Mouse (Mus musculus) limb, embryonic 12.5 days (tissue): Measurements from ENCODE around the gene Nuak2. TPM values are rescaled to one million over a fixed set of nuclear protein-coding genes. Genes with fewer than 3 reads are reported as not detected.

Experiments used
- ATAC-seq: fragments of 200-750 bp; cut with Nextera tagmentation; 2 replicates; pipeline ENCODE4 v1.8.0; 2017; ENCODE audit warnings: low read depth, moderate TSS enrichment; ENCODE audit not compliant: insufficient number of reproducible peaks, insufficient read depth, low FRiP score, low TSS enrichment
- H3K27ac ChIP-seq: fragments of 300-500 bp; sonication (generic); 2 replicates; pipeline ENCODE4 v1.5.1; 2016; ENCODE audit warnings: mild to moderate bottlenecking, moderate library complexity
- H3K27me3 ChIP-seq: fragments of 300-500 bp; sonication (generic); 2 replicates; pipeline ENCODE4 v1.6.1; 2016; ENCODE audit warnings: mild to moderate bottlenecking, moderate library complexity
- H3K36me3 ChIP-seq: fragments of 300-500 bp; sonication (generic); 2 replicates; pipeline ENCODE4 v1.6.1; 2016; ENCODE audit warnings: mild to moderate bottlenecking, moderate library complexity
- H3K4me1 ChIP-seq: fragments of 300-500 bp; sonication (generic); replicated peaks from 2 replicates; pipeline ENCODE4 v1.6.1; 2016
- H3K4me2 ChIP-seq: fragments of 300-500 bp; sonication (generic); 2 replicates; pipeline ENCODE4 v1.6.1; 2016; ENCODE audit warnings: mild to moderate bottlenecking, moderate library complexity
- H3K4me3 ChIP-seq: fragments of 300-500 bp; sonication (generic); replicated peaks from 2 replicates; pipeline ENCODE4 v1.5.1; 2016; ENCODE audit warnings: mild to moderate bottlenecking
- H3K9ac ChIP-seq: fragments of 300-500 bp; sonication (generic); replicated peaks from 2 replicates; pipeline ENCODE4 v1.6.1; 2016; ENCODE audit warnings: mild to moderate bottlenecking, moderate library complexity
- H3K9me3 ChIP-seq: fragments of 300-500 bp; sonication (generic); 2 replicates; pipeline ENCODE4 v1.6.1; 2016; ENCODE audit warnings: mild to moderate bottlenecking, moderate library complexity
- WGBS: fragments of 180-500 bp; shearing (Covaris S2); methylation state at CpG from one replicate; pipeline ENCODE4 v1.1.7; 2016; 5-methylcytosine and 5-hydroxymethylcytosine counted together
- polyA plus RNA-seq: library from polyadenylated mRNA; unstranded; fragments of >200 nt; fragmentation: Nextera tagmentation; extraction: Ambion mirVana; gene quantifications from 2 replicates; pipeline ENCODE4 v1.2.1, GENCODE M21; 2016

Gene Nuak2
- polyA plus RNA-seq, 1 experiment from 2014 or later, result 0.63 TPM

DNA sequence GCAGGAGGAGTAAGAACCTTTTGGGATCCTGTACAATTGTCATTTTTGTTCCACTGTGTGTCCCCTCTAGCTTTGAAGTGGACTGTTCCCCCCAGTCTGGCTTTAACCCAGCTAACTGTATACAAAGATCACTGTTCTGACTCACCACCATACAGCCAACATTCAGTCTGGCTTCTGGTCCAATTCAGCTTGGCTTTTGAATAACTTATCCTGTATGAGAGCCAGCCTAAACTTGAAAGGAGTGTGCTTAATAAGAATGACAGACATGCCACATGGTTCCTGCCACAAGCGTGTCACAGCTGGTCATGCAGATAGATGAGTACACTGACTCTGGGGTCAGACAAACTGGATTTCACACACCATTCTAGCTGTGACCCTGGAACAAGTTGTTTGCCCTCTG, 29.2 kb upstream of the Nuak2 start:
- 80% methylated on average over 1 of the region's 1 CpGs for WGBS
- Histone ChIP-seq H3K4me2 (no peak overlapping the region), H3K27ac (no peak overlapping the region), H3K27me3 (peaks cover 5% of the 10 kb centered on the region; the same call in 1 of the 2 replicates), H3K4me3 (no peak overlapping the region), H3K4me1 (peaks cover 9% of the 10 kb centered on the region), H3K9me3 (no peaks in the 10 kb centered on the region), H3K36me3 (no peaks in the 10 kb centered on the region), H3K9ac (no peak overlapping the region)
- no peak for ATAC-seq

DNA sequence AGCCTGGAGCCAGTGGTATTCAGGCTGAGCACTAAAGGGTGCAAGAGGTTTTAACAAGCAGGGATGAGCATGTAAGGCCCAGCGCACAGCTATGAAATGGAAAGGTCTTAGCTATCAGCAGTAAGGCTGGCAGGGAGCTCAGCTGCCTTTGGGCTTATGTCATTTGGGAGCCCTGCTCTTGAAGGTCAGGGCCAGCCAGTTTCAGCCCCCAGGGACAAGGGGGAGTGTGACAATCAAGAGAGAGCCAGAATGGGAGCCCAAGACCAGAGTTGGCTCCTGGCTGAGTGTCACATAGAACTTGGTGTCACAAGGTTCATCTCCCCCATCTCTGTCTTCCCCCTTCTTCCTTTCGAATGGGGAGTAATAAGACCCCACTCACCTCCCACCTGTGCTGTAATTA, 28.5 kb upstream of the Nuak2 start:
- Histone ChIP-seq H3K27me3 (peaks cover 5% of the 10 kb centered on the region; the same call in 1 of the 2 replicates), H3K27ac (no peak overlapping the region), H3K36me3 (no peaks in the 10 kb centered on the region), H3K9me3 (no peaks in the 10 kb centered on the region), H3K4me2 (no peak overlapping the region), H3K4me1 (peaks cover 16% of the 10 kb centered on the region), H3K9ac (no peak overlapping the region), H3K4me3 (no peak overlapping the region)
- WGBS, result 79% methylated on average over 2 of the region's 2 CpGs
- no peak for ATAC-seq

DNA sequence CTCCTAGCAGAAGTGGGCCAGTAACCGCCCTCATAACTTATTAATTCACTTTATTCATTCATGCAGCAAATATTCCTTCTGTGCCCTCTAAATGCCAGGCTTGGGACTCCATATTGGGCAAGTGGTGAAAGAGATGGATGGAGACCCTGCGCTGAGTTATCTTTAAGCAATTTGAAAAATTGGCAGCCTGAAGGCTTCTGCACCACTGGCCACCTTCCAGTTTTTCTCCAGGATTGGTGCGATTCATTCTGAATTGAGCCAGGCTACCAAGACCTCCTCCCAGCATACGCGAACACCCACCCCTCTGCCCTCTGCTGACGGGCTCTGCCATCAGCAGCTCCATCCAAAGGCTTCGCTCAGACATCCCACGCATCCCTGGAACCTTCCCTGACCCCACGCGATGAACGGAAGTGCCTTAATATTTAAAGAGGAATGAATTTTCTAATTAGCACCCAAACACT, 27.9 kb upstream of the Nuak2 start:
- Histone ChIP-seq H3K4me1 (peaks cover 22% of the 10 kb centered on the region), H3K9me3 (no peaks in the 10 kb centered on the region), H3K4me2 (no peak overlapping the region), H3K9ac (no peak overlapping the region), H3K36me3 (no peaks in the 10 kb centered on the region), H3K27me3 (peaks cover 5% of the 10 kb centered on the region; the same call in 1 of the 2 replicates), H3K4me3 (no peak overlapping the region), H3K27ac (no peak overlapping the region)
- WGBS, result 24% methylated on average over 11 of the region's 11 CpGs
- no peak for ATAC-seq

DNA sequence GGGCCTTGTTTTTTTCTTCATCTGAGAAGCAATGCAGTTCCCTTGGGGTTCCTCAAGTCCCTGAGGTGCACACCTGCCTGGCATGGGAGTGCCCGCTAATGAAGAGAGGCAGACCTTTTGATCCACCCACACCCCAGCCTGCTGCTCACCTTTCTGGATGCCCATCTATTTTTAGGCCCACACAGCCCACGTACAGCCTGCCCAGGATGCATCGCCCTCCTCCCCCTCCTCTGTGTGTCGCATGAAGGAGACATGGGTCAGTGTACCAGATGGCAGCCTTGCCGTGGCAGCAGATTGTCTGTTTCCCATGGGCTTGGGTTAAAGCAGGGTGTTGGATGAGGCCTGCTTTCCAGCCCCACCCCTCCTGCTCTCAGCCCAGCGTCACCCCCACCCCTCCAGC, 26.0 kb upstream of the Nuak2 start:
- no peaks in the 10 kb centered on the region for H3K9me3 ChIP-seq
- H3K4me2 ChIP-seq, result no peak overlapping the region
- no peaks in the 10 kb centered on the region for H3K36me3 ChIP-seq
- H3K4me1 ChIP-seq, result peaks cover 23% of the 10 kb centered on the region
- ATAC-seq, result no peak
- 76% methylated on average over 6 of the region's 6 CpGs for WGBS
- no peak overlapping the region; the same call in 1 of the 2 replicates for H3K9ac ChIP-seq
- no peak overlapping the region for H3K4me3 ChIP-seq
- peaks cover 14% of the 10 kb centered on the region; the same call in 1 of the 2 replicates for H3K27me3 ChIP-seq
- no peak overlapping the region for H3K27ac ChIP-seq

DNA sequence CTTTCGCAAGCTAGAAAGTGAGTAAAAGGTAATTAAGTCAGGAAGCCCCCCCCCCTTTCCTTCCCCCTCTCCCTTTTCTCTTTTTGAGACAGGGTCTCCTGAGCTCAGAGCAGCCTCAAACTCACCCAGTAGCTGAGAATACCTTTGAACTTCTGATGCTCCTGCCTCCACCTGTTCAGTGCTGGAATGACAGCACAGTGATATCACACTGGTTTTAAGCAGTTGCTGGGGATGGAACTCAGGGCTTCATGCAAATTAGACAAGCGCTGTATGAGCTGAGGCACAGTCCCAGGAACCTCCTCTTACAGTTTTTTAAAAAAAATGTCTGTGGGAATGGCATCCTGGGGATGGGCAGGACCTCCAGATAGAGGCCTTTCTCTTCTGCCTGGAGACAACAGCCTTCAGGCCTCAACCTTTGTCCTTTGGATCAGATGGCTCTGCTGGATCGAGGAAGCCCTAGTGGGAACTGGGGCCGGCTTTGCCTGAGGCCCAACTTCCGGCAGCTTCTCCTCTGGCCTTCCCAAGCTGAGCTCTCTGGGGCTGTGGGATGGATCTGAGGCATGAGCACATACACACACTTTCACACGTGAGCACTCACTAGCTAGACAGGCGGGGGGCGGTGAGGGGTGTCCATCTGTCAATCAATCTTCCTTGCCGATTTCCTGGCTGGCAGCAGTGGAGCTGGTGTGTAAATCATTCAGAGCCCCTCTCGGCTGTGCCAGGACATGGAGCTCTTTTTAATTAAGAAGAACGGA, 24.8 kb upstream of the Nuak2 start:
- no peak for ATAC-seq
- H3K9ac ChIP-seq, result 0 out of 2 replicates have a peak overlapping the region, but pooled peaks have one; percentile 34
- peaks cover 25% of the 10 kb centered on the region for H3K27me3 ChIP-seq
- no peaks in the 10 kb centered on the region for H3K36me3 ChIP-seq
- H3K4me3 ChIP-seq, result no peak overlapping the region
- WGBS, result 25% methylated on average over 11 of the region's 11 CpGs
- no peaks in the 10 kb centered on the region for H3K9me3 ChIP-seq
- H3K4me1 ChIP-seq, result peaks cover 23% of the 10 kb centered on the region
- peak overlapping the region; percentile 14; the same call in 1 of the 2 replicates for H3K27ac ChIP-seq
- H3K4me2 ChIP-seq, result no peak overlapping the region

DNA sequence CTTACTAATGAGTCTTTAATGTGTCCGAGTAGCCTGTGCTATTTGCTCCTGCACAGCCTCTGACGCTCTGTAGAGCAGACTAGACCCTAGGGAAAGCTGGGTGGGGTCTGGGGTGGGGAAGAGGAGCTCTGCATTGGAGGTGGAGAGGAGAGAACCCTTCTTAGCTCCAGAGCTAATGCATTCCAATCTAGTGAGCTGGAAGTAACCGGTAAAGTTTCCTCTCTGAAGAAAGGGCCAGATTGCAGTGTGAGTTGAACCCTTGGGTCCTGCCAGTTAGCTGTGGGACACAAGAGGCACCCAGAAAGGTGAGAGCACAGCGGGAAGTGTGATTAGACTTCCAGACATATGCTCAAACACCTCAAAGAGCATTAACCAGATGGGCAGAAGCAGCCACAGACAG, 24.2 kb upstream of the Nuak2 start:
- peaks cover 31% of the 10 kb centered on the region for H3K27me3 ChIP-seq
- no peak for ATAC-seq
- H3K4me3 ChIP-seq, result no peak overlapping the region
- H3K4me1 ChIP-seq, result peaks cover 23% of the 10 kb centered on the region
- no peak overlapping the region for H3K9ac ChIP-seq
- H3K27ac ChIP-seq, result peak overlapping the region; percentile 14; the same call in 1 of the 2 replicates
- H3K9me3 ChIP-seq, result no peaks in the 10 kb centered on the region
- H3K4me2 ChIP-seq, result peak overlapping the region; percentile 32; the same call in 1 of the 2 replicates
- WGBS, result 20% methylated on average over 4 of the region's 4 CpGs
- H3K36me3 ChIP-seq, result no peaks in the 10 kb centered on the region

DNA sequence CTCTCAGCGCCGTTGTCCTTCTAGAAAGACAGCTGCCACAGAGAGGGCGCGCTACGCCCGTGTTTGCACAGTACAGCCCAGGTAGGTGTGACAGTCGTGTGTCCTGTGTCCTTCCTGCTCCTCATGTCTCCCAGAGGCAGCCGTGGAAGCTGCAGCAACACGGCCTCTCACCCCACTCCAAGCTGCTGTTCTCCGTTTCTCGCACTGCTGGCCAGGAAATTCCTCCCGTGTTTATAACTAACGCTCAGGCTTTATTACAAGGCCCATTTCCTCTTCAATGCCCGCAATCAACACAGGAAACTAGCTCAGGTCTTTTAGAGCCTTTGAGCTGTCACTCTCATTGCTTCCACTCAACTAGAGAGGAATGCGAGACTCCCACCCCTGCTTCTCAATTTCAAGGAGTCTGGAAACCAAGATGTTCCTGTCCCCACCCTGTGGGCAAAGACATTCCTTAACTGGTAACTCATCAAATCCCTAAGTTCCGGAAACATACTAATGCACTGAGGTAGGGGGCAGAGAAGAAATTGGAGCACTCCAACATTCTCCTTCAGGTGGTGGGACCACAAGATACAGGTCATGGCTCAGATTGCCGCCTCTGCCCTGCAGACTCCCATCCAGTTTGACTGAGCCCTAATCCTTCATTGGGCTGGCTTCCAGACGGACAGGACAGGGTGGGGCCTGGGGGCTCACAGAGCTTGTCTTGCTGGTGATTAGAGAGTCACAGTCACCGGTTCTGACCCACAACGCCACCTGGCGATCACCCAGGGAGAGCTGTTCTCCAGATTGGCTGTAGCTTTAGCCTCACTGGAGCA, 23.4 kb upstream of the Nuak2 start:
- Histone ChIP-seq H3K9ac (no peak overlapping the region), H3K4me2 (peak overlapping the region; percentile 32), H3K9me3 (no peaks in the 10 kb centered on the region), H3K27ac (peak overlapping the region; percentile 14), H3K27me3 (peaks cover 36% of the 10 kb centered on the region), H3K36me3 (no peaks in the 10 kb centered on the region), H3K4me1 (peaks cover 23% of the 10 kb centered on the region), H3K4me3 (no peak overlapping the region)
- no peak for ATAC-seq
- 31% methylated on average over 21 of the region's 21 CpGs for whole genome bisulfite sequencing

DNA sequence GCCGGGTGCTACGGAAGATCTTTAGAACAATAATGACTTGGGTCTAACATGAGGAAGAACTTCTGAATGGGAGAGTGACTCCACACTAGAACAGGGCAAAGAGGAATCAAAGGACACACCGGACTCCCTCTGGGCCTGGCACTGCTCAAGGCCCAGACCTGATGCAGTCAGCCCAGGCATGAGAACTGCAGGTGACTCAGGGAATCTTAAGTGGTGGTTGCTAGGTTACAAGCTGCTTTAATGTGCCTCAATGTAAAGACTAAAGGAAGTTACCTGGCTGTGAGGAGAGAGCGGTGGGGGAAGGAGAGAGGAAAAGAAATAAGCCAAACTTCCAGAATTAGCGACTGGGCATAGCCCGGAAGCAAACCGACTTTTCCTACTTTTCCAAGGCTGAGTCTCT, 20.4 kb upstream of the Nuak2 start:
- Histone ChIP-seq H3K27me3 (peaks cover 64% of the 10 kb centered on the region), H3K27ac (no peak overlapping the region), H3K4me3 (no peak overlapping the region), H3K4me2 (no peak overlapping the region), H3K9me3 (no peaks in the 10 kb centered on the region), H3K36me3 (no peaks in the 10 kb centered on the region), H3K9ac (no peak overlapping the region), H3K4me1 (peaks cover 35% of the 10 kb centered on the region)
- ATAC-seq, result no peak
- WGBS, result 74% methylated on average over 7 of the region's 7 CpGs

DNA sequence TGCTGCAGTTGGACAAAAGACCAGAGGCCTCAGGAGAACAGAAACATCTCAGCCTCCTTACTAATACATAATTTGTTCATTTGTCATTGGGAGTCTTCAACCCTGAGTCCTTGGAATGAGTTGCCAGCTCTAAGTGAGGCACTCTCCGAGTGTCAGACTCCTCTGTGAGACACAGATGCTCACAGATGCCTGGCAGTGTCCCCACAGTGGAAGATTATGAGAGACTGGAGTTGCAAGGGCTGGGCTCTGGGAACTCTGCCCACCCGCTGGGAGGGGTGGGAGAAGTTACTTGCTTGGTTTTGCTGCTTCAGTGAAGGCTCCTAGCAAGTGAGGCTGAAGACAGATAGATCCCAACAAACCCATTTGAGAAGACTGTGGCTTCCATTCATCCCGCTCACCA, 19.9 kb upstream of the Nuak2 start:
- no peak overlapping the region for H3K4me2 ChIP-seq
- H3K27ac ChIP-seq, result no peak overlapping the region
- no peaks in the 10 kb centered on the region for H3K36me3 ChIP-seq
- WGBS, result 71% methylated on average over 3 of the region's 3 CpGs
- no peak overlapping the region for H3K9ac ChIP-seq
- H3K27me3 ChIP-seq, result peaks cover 67% of the 10 kb centered on the region
- peaks cover 33% of the 10 kb centered on the region for H3K4me1 ChIP-seq
- H3K9me3 ChIP-seq, result no peaks in the 10 kb centered on the region
- no peak overlapping the region for H3K4me3 ChIP-seq
- ATAC-seq, result no peak

DNA sequence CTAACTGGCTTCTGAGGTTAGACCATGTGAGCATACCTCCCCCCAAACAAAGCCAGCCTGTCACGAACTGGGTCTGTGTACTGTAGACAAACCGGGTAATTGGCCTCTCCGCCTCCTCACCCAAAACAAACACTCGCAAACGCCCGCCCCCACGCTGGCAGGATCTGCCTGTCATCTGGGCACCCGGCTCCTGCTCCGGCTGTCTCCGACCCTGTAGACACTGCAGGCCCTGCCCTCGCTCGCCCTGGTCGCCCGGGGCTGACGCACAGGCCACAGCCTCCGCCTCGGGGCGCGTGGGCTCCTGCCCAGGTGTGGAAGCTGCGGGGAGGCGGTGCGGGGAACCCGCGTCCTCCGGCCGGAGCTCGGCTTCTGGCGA, 17.5 kb upstream of the Nuak2 start, which contains the start of gene Klhdc8a:
Klhdc8a (plus strand) TSS at position 202 of the 376 bp plus-strand sequence.
- Histone ChIP-seq H3K4me1 (peaks cover 12% of the 10 kb centered on the region), H3K4me2 (peak within 1 kb of the TSS; percentile 100), H3K9ac (peak within 1 kb of the TSS; percentile 69), H3K27me3 (peaks cover 82% of the 10 kb centered on the region), H3K36me3 (no peaks in the 10 kb centered on the region), H3K27ac (no peak within 1 kb of the TSS), H3K9me3 (no peaks in the 10 kb centered on the region), H3K4me3 (peak within 1 kb of the TSS; percentile 60)
- no peak for ATAC-seq
- 0% methylated on average over 24 of the region's 28 CpGs for WGBS

DNA sequence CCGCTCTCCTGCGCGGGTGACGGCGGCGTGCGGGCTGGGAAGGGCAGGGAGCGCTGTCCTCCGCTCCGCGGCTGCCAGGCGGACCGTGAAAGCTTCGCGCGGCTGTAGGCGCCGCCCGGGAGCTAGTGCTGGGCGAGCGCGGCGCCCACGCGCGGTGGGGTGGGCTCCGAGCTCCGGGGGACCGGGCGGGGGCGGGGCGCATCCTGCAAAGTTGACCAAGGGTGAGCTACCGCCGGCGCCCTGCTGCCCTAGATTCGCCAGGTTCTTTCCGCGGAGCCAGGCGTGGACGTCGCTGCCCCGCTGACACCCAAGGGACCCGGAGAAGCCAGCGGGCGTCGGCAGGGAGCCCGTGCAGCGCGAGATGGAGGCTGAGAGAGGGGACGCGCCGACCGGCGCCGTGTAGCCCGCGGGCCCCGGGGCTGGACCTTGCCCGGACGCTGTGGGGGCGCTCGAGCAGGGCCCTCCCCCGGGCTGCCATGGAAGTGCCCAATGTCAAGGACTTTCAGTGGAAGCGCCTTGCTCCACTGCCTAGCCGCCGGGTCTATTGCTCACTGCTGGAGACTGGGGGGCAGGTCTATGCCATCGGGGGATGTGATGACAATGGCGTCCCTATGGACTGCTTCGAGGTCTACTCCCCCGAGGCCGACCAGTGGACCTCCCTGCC, 17.0 kb upstream of the Nuak2 start:
- Histone ChIP-seq H3K27ac (no peak overlapping the region), H3K4me3 (peak overlapping the region; percentile 60), H3K4me1 (peaks cover 12% of the 10 kb centered on the region), H3K4me2 (peak overlapping the region; percentile 100), H3K27me3 (peaks cover 78% of the 10 kb centered on the region), H3K9ac (peak overlapping the region; percentile 69), H3K36me3 (no peaks in the 10 kb centered on the region), H3K9me3 (no peaks in the 10 kb centered on the region)
- peak; percentile 16; the same call in 1 of the 2 replicates for ATAC-seq
- WGBS, result under 1% methylated on average over 66 of the region's 71 CpGs
